Mouse (Mus musculus) heart, embryonic 11.5 days (tissue): ENCODE results near the gene Egfl7. TPM values are rescaled to one million over a fixed set of nuclear protein-coding genes. Genes with fewer than 3 reads are reported as not detected.
A peak's percentile ranks its signal among the peaks of the same experiment; 100 is the strongest.

Experiments used
- ATAC-seq: fragments of 200-750 bp; cut with Nextera tagmentation; replicated peaks from 2 replicates; pipeline ENCODE4 v1.8.0; 2017; ENCODE audit warnings: moderate library complexity; ENCODE audit not compliant: insufficient number of reproducible peaks, low FRiP score, low TSS enrichment
- H3K27ac ChIP-seq: fragments of 300-500 bp; sonication (generic); 2 replicates; pipeline ENCODE4 v1.5.1; 2014; ENCODE audit warnings: mild to moderate bottlenecking, low read depth, low read length
- H3K27me3 ChIP-seq: fragments of 300-500 bp; sonication (generic); 2 replicates; pipeline ENCODE4 v1.6.1; 2014; ENCODE audit warnings: mild to moderate bottlenecking, low read length, mixed read lengths; ENCODE audit not compliant: control insufficient read depth, insufficient read depth
- H3K36me3 ChIP-seq: fragments of 300-500 bp; sonication (generic); 2 replicates; pipeline ENCODE4 v1.6.1; 2014; ENCODE audit warnings: mild to moderate bottlenecking, low read length, moderate library complexity, mixed read lengths; ENCODE audit not compliant: control insufficient read depth, insufficient read depth
- H3K4me1 ChIP-seq: fragments of 300-500 bp; sonication (generic); 2 replicates; pipeline ENCODE4 v1.6.1; 2014; ENCODE audit warnings: low read length; ENCODE audit not compliant: control insufficient read depth, insufficient read depth
- H3K4me2 ChIP-seq: fragments of 300-500 bp; sonication (generic); 2 replicates; pipeline ENCODE4 v1.6.1; 2014; ENCODE audit warnings: mild to moderate bottlenecking, moderate library complexity
- H3K4me3 ChIP-seq: fragments of 300-500 bp; sonication (generic); 2 replicates; pipeline ENCODE4 v1.5.1; 2014; ENCODE audit warnings: low read depth, low read length
- H3K9ac ChIP-seq: fragments of 300-500 bp; sonication (generic); 2 replicates; pipeline ENCODE4 v1.6.1; 2014; ENCODE audit warnings: mild to moderate bottlenecking, low read depth, low read length, moderate library complexity
- H3K9me3 ChIP-seq: fragments of 300-500 bp; sonication (generic); replicated peaks from 2 replicates; pipeline ENCODE4 v1.6.1; 2016; ENCODE audit warnings: low read length; ENCODE audit not compliant: control insufficient read depth
- WGBS: fragments of 180-500 bp; shearing (Covaris S2); extraction: QIAGEN DNeasy Blood & Tissue Kit; methylation state at CpG from one replicate; pipeline ENCODE4 v1.1.7; 2014; ENCODE audit not compliant: insufficient replicate concordance; 5-methylcytosine and 5-hydroxymethylcytosine counted together
- microRNA counts: library from miRNA; unstranded; fragments of <30 nt; microRNA quantifications from one replicate; lab custom pipeline; 2015
- microRNA-seq: library from miRNA; unstranded; fragments of <30 nt; microRNA quantifications from one replicate; pipeline ENCODE4, GENCODE M21; 2016; ENCODE audit warnings: borderline number of aligned reads
- polyA plus RNA-seq: library from polyadenylated mRNA; unstranded; fragments of >200 nt; fragmentation: Nextera tagmentation; extraction: Ambion mirVana; gene quantifications from 2 replicates; pipeline ENCODE4 v1.2.1, GENCODE M21; 2014

Egfl7 gene
- polyA plus RNA-seq, 1 experiment from 2014 or later, result 145 TPM

DNA sequence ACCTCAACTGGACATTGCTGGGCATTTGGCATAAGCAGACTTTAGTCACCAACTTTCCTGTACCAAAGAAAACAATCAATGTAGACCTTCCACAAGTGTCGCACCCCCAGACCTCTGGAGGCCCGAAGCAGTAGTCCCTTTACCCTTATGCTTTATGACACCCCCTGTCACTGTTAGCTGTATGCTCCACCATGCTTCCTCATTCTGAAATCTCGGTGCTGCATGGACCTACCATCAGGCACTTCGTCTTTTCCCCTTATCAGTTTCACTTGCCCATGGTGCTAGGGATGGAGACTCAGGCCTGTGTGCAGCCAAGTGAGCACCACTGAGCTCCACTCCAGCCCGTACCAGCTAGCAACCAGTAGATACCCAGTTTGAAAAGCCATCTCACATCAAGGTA lies 58.2 kb downstream of the Egfl7 start:
- Histone ChIP-seq H3K36me3 (peaks cover 24% of the 10 kb centered on the region), H3K9me3 (no peaks in the 10 kb centered on the region), H3K4me2 (peak overlapping the region; percentile 82), H3K27me3 (no peaks in the 10 kb centered on the region), H3K4me1 (peaks cover 14% of the 10 kb centered on the region), H3K9ac (0 out of 2 replicates have a peak overlapping the region, but pooled peaks have one; percentile 53), H3K27ac (no peak overlapping the region), H3K4me3 (0 out of 2 replicates have a peak overlapping the region, but pooled peaks have one; percentile 8)
- WGBS, result 76% methylated on average over 5 of the region's 5 CpGs
- no peak for ATAC-seq

GRCm38 (mm10) chr2:26638572-26638971 lies 58.8 kb downstream of the Egfl7 start:
- 70% methylated on average over 5 of the region's 5 CpGs for WGBS
- peaks cover 14% of the 10 kb centered on the region for H3K4me1 ChIP-seq
- H3K9ac ChIP-seq, result peak overlapping the region; percentile 93
- peak overlapping the region; percentile 82 for H3K4me2 ChIP-seq
- no peak overlapping the region for H3K27ac ChIP-seq
- no peak for ATAC-seq
- no peaks in the 10 kb centered on the region for H3K27me3 ChIP-seq
- H3K9me3 ChIP-seq, result no peaks in the 10 kb centered on the region
- peaks cover 24% of the 10 kb centered on the region for H3K36me3 ChIP-seq
- H3K4me3 ChIP-seq, result peak overlapping the region; percentile 69

- WGBS, result 8% methylated on average over 8 of the region's 8 CpGs
- H3K9ac ChIP-seq, result peak overlapping the region; percentile 93
- no peaks in the 10 kb centered on the region for H3K9me3 ChIP-seq
- no peaks in the 10 kb centered on the region for H3K27me3 ChIP-seq
- peak overlapping the region; percentile 69 for H3K4me3 ChIP-seq
- H3K4me1 ChIP-seq, result peaks cover 14% of the 10 kb centered on the region
- H3K4me2 ChIP-seq, result peak overlapping the region; percentile 82
- peaks cover 24% of the 10 kb centered on the region for H3K36me3 ChIP-seq
- 0 out of 2 replicates have a peak, but pooled peaks have one; percentile 24 for ATAC-seq
- no peak overlapping the region for H3K27ac ChIP-seq
These were observed 59.3 kb downstream of the Egfl7 start for GRCm38 (mm10) chr2:26639083-26639482.

GRCm38 (mm10) chr2:26639838-26640830 lies 60.3 kb downstream of the Egfl7 start:
- H3K27me3 ChIP-seq, result no peaks in the 10 kb centered on the region
- H3K27ac ChIP-seq, result peak overlapping the region; percentile 58
- peak overlapping the region; percentile 82 for H3K4me2 ChIP-seq
- 5% methylated on average over 49 of the region's 49 CpGs for WGBS
- ATAC-seq, result peak; percentile 78
- H3K4me3 ChIP-seq, result peak overlapping the region; percentile 69
- H3K9ac ChIP-seq, result peak overlapping the region; percentile 93
- H3K36me3 ChIP-seq, result peaks cover 19% of the 10 kb centered on the region
- H3K4me1 ChIP-seq, result peaks cover 11% of the 10 kb centered on the region
- H3K9me3 ChIP-seq, result no peaks in the 10 kb centered on the region

GRCm38 (mm10) chr2:26641006-26641647 lies 61.3 kb downstream of the Egfl7 start:
- ATAC-seq, result no peak
- Histone ChIP-seq H3K4me2 (no peak overlapping the region), H3K9me3 (no peaks in the 10 kb centered on the region), H3K36me3 (peaks cover 13% of the 10 kb centered on the region), H3K27me3 (no peaks in the 10 kb centered on the region), H3K4me1 (peaks cover 11% of the 10 kb centered on the region), H3K9ac (peak overlapping the region; percentile 29; the same call in 1 of the 2 replicates), H3K4me3 (no peak overlapping the region), H3K27ac (no peak overlapping the region)
- WGBS, result 58% methylated on average over 7 of the region's 7 CpGs

MicroRNAs encoded within 50 kb of the gene (microRNA counts, 519-probe panel; counts per million panel counts)
- microRNA mmu-miR-126-3p (lab: Ali Mortazavi, UCI) (8,151 counts per million, percentile 99 among the panel's probes with 10 or more counts), microRNA mmu-miR-126-5p (lab: Ali Mortazavi, UCI) (5,960 counts per million, percentile 74 among the panel's probes with 10 or more counts)

Small RNA genes within 50 kb of the gene (microRNA-seq; reads per million reads assigned to microRNA genes)
- gene Mir126a (2.8 reads per million, percentile 30 among the genes with 10 or more reads in this experiment), gene Mir126b (not detected)

Other genes starting within 250 kb of the Egfl7 start
- 26.3 and 28.0 TPM in 2 replicates for gene Dnlz, start 227.9 kb upstream of the Egfl7 start, polyA plus RNA-seq
- gene Card9, start 219.1 kb upstream of the Egfl7 start, polyA plus RNA-seq, result 0.38 and 0.59 TPM in 2 replicates
- 16.8 and 18.2 TPM in 2 replicates for gene Snapc4, start 199.4 kb upstream of the Egfl7 start, polyA plus RNA-seq
- gene Entr1, start 190.7 kb upstream of the Egfl7 start, polyA plus RNA-seq, result 87.4 and 89.1 TPM in 2 replicates
- 112 and 134 TPM in 2 replicates for gene Pmpca, start 190.7 kb upstream of the Egfl7 start, polyA plus RNA-seq
- gene Inpp5e, start 170.8 kb upstream of the Egfl7 start, polyA plus RNA-seq, result 14.1 and 14.2 TPM in 2 replicates
- 23.6 and 27.1 TPM in 2 replicates for gene Sec16a, start 134.8 kb upstream of the Egfl7 start, polyA plus RNA-seq
- gene Notch1, start 63.4 kb upstream of the Egfl7 start, polyA plus RNA-seq, result 20.9 and 23.5 TPM in 2 replicates
- gene Gm20532, start 6.6 kb downstream of the Egfl7 start, polyA plus RNA-seq, result not detected in 2 replicates
- gene Agpat2, start 24.4 kb downstream of the Egfl7 start, polyA plus RNA-seq, result 15.7 and 20.6 TPM in 2 replicates
- gene Fam69b, start 48.4 kb downstream of the Egfl7 start, polyA plus RNA-seq, result 13.4 and 14.9 TPM in 2 replicates
- not detected in 2 replicates for gene Lcn4, start 91.3 kb downstream of the Egfl7 start, polyA plus RNA-seq